Mouse (Mus musculus): ENCODE measurements around the gene Arhgap17.

The Arhgap17 gene

DNA sequence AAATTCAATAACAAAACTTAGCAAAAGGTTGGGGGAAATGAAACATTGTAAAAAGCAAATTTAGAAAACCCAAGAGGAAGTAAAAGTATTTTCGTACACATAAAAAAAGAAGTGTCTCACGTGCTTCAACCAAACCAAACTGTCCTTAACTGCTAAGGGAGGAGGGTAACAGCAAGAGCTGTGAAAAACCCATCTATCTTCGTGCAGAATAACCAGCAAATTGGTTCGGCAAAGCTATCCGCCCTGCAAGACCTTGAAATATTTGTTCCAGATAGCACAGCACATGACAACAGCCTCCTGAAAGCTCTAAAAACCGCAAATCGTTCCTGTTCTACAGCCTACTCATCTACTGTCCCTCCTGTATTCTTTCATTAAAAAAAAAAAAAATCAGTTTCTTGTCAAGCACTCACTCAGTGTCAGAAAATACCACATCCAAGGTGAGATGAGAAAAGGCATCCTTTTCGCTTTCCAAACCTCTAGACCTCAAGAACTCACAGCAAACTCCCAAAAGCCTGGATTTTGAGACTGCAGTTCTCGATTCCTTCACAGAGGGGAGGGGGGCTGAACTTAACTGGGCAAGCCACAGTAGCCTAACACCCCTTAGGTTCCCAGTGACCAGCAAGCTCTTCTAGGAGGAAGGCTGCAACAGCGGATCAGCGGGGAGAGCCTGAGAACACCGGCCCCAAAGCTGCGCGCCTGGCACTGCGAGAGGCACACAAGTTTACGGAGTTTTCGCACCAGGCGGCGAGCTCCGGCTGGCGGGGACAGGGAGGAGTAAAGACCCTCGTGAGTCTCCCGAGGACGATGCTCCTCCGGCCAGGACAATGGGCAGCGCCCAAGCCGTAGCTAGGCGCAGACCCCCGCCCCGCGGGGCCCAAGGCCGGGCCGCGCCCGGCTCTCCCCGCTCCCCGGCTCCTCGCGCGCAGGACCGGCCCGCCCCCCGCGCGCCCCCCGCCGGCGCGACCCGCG lies 653 bp downstream of the Arhgap17 start:
- peak; percentile 48 to 83 for DNase-seq (ENCODE audit: low spot score in 2 of 2)

DNA sequence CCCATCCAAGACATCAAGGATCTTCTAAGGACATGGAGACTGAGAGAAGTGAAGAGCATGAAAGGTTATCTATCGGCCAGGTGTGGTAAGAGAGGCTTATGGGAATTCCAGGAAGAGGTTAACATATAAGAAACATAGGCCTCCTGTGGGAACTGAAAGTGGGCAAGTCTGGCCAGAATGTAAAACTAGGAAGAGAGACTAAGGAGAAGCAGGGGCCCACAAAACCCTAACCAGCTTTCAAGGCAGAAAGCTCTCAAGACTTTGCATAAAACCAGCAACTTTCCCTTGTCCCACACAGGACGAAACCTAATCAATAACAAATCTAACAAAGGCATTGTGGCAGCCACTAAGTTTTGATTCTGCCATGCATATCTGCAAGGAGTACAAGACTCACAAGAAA lies 1.5 kb downstream of the Arhgap17 start:
- DNase-seq (ENCODE audit: low spot score in 2 of 2), result no peak

DNA sequence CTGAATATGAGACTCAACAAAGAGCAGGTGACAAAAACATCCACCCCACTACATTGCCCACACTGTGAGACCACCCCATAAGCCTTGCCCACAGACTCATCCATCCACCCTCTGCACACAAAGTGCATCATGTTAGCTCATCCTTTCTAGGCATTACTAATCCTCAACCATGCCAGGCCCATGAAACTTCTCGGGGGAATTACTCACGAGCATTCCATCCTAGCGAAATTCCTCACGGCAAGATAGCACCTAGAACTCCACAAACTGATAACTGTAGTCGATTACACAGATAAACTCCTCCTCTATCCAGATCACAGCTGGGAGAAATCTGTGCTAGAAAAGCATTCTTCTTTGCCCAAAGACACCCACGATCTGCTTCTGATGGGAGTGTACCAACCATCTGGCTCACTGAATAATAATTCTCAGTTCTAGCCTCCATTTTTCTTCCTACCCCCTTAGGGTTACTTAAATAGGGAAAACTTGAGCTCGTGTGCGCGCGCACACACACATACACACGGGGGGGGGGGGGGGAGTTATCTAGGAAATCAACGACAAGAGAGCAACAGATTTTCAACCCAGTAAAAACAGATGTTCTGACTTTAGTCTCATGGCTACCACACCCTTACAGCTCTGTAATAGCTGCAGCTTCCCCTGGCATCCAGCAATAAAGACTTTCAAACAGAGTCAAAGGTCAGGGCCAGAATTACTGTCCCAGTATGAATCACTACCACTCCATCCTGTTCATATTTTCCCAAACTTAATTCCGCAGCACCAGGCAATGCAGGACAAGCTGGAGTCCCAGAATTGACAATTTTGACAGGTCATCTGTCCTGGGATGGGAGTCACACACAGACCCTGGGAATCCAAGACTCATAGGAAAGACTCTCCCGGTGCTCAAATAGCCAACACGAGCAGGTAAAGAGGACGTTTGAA lies 2.2 kb downstream of the Arhgap17 start:
- no peak for DNase-seq (ENCODE audit: low spot score in 2 of 2)

DNA sequence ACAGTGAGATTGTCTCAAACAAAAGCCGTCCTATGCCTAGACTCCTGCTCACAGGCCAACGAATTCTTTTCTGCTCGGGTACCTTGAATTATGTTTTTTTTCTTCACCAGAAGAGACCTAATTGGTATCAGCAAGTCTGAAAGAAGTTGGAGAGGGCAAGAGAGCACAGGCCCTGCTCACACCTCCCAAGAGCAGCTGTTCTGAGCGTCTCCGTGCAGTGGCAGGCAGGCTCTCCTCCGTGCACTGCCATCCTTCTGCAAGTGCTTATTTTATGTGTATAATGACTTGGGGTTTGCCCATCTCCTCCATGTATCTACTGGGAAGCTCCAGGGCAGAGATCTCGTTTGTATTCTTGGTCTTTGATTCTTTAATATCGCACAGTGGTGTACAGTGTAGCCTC lies 2.9 kb downstream of the Arhgap17 start:
- no peak for DNase-seq (ENCODE audit: low spot score in 2 of 2)

DNA sequence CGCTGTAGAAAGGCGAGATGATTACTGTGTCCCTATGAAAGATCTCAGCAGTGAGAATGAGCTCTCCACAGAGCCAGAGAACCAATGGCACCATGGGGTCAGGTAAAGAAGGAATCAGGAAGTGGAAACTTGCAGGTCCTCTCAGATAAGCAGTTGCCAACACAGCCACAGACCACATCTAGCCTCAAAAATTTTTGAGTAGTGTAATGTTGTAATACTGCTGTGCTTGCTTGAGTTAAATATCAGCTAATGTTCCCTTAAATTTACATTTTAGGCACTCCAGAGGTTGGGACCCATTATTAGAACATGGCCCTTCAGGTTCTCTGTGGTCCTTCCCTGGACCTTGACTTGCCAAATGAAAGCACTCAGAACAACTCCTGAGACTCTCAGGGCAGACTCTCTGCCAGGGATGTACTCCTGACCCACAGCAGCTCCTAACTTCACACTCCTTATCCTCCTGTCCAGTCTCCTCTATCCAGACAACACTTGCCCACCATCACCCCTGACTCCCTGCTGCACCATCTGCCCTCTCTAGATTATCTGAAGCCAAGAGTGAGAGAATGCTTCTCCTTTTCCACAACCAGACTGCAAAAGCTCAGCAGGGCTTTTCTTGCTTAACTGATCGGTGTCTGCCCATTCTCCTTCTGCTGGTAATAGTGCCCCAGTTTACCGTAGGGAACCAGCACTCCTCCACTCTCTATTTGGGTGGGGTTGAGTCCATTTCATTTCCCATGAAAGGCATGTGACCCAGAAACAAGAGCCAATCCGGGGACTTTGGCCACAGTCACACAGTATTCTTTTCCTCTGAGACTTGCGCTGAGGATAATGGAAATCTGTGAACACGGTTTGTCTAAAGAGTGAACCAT lies 3.6 kb downstream of the Arhgap17 start:
- DNase-seq (ENCODE audit: low spot score in 2 of 2), result peak in 1 of 2 experiments; percentile 38

DNA sequence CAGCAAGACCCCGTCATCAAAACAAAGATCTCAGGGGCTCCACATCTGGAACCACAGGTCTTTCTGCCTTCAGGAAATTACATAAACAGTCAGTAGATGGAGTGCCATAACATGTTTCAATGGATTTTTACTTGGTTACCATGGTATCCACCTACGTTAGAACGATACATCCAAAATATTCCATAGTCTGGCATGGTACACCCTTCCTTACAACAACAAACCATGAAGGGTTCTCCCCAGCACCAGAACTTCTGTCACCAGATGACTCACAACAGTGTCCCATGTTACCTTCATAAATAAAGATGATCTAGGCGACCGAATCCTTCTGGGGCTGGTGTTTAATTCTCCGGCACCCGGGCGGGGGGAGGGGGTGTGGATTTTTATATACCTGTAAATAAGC lies 5.7 kb downstream of the Arhgap17 start:
- no peak for DNase-seq (ENCODE audit: low spot score in 2 of 2)

DNA sequence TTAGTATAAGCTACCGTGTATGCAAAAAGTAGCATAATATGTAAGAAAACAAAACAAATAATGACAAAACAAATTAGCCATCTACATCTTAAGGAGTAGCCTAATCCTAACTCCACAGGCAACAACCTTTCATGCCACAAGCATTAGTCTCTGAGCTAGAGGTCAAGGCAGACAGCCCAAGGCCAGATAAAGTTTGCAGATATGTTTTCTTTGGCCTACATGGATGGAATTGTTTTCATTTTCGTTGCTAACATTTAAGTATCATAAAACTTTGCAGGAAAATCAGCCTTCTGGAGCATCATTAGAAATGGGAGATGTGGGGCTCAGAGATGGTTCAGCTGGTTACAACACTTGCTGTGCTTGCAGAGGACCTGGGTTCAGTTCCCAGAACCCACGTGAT lies 6.9 kb downstream of the Arhgap17 start:
- no peak for DNase-seq (ENCODE audit: low spot score in 2 of 2)

DNA sequence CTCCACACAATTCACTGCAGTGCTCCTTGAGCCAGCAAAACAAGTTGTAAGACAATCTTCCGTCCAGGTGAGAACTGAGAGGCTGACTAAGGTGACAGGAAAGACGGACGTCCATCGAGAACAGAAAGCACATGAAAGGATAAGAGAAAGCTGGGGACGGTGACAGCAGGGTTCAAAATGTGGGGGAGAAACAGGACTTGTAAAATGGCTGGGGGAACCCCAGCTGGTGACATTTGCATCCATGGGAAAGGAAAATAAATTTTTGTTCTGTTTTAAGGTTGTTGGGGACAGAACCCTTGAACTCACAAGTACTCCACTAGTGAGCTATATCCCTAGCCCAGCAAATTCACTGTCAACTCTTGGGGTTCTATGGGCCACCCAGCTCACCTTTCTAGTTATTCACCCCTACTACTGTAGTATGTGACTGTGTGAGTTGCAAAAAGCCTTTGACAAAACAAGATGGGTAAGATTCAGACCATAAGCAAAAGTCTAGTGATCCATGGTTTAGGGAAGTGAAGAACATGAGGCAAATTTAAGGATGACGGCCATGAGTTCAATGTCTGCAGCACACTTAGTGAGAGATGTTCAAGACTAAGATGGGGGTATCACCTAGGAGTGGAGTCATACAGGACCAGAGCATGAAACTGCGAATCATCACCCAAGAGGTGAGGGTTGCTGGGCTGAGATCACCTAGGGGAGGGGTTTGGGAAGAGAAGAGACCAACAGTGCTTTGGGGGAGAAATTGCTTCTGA lies 8.3 kb downstream of the Arhgap17 start:
- no peak for DNase-seq (ENCODE audit: low spot score in 2 of 2)

DNA sequence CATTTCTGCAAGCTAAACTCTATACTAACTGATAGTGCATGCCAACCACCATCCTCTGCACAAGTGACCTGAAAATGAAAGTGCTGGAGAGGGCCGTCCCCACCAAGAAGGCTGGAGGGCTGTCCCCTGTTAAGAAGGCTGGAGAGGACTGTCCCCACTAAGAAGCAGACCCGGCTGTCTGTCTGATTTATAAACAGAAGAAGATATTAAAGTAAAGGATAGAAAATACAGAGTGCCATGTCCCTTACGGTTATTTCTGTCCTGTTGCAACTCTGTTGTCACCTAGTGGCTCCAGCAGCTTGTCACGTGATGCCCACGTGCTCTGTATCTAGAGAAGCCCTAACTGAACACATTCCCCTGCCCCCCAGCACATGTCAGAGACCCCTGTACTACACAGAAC lies 9.5 kb downstream of the Arhgap17 start:
- no peak for DNase-seq (ENCODE audit: low spot score in 2 of 2)

DNA sequence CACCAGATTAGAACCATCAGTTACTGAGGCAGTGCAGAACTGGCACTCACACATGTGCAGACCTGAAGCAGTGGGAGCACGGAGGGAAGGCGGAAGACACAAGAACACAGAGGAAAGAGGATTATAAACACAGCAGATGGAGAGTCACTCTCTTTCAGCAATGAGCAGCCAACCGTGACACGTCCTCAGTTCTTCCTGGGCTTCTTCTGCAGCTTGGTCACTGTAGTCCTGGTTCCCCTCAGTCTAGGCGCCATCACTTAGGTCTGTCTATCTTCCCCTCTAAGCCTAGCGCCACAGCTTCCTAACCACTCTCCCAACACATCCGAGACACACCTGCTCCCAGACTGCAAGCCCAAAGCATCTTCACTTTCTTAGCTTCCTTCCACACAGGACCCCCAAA lies 10.6 kb downstream of the Arhgap17 start:
- DNase-seq (ENCODE audit: low spot score in 2 of 2), result no peak

DNA sequence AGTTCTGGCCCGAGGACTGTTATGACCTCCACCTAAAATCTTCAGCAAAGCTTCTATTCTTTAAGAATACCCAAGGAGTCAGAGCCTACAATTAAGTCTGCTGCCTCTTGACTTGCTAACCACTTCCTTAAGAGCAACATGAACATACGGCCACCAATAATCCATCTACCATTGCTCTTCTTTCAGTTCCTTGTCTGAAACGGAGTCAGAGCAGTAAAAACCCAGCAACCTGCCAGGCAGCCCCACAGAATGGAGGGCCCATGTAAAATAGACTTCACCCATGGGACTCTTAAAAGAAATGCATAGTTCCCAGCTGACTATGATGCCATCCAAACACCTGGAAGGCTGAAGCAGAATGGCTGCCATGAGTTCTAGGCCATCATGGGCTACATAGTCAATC lies 13.6 kb downstream of the Arhgap17 start:
- no peak for DNase-seq (ENCODE audit: low spot score in 2 of 2)

DNA sequence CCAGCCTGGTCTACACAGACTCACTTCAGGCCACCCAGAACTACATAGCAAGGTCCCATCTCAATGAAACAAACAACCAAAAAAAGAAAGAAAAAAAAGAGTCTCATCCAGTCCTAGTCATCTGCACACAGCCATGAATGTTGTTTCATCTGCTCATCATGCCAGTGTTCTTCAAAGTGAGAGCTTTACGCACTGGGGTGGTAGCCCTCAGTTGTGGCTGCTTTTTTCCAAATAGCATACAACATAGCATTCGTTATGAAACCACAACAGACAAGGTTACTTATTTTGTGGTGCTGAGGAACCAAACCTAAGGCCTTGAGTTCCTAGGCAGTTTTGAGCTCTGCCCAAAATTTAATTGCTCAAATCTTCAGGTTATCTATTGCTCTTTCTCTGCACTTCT lies 14.9 kb downstream of the Arhgap17 start:
- no peak for DNase-seq (ENCODE audit: low spot score in 2 of 2)

DNA sequence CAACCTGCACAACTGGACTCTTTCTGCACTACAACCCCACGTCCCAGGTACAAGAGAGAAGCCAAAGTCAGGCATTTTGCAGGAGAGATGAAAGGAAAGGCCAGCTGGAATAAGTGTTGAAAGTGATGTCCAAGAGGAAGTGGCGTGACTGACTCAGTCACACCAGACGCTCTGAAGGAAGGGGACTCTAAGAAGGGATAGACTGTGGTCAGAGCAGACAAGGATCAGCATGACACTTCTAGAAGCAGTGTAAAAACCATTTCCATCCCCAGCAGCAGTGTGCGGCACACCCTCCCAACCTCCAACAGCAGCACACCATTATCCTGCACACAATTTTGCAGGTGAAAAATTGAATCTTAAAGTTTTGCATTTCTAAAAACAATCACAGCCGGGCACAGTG lies 15.3 kb downstream of the Arhgap17 start:
- DNase-seq (ENCODE audit: low spot score in 2 of 2), result no peak

DNA sequence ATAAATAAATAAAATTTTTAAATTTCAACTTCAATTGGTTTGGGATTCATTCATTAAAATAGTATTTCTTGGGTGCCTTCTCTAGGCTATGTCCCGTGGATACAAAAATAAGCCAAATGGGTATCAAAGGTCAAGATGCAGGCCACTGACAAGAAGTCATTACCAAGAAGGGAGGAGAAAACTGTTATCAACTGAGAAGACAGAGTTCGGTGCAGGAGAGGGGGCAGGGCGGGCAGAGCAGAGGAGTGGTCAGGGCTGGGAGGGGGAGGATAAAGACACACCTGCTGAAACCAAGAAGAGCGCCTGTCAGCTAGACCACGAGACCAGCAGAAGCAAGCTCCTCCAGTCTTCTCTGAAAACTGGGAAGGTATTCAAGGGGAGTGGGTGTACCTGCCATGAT lies 15.8 kb downstream of the Arhgap17 start:
- DNase-seq (ENCODE audit: low spot score in 2 of 2), result peak in 1 of 2 experiments; percentile 43

DNA sequence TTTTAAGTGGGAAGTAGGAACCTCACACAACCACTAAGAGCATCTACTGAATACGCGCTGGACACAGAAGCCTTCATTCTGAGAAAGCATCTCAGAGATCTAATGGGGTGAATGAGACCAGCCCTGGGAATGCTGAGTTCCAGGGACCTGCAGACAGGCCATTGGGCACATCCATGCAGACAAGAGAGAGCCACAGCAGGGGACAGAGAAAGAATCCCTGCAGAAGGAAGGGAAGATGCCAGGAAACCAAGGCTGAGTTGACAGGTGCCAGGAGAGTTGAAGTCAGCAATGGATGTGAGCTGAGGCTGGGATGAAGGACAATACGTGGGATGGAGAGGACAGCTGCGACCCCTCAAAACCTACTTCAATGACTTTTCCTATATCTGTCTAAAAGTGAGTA lies 16.6 kb downstream of the Arhgap17 start:
- no peak for DNase-seq (ENCODE audit: low spot score in 2 of 2)

DNA sequence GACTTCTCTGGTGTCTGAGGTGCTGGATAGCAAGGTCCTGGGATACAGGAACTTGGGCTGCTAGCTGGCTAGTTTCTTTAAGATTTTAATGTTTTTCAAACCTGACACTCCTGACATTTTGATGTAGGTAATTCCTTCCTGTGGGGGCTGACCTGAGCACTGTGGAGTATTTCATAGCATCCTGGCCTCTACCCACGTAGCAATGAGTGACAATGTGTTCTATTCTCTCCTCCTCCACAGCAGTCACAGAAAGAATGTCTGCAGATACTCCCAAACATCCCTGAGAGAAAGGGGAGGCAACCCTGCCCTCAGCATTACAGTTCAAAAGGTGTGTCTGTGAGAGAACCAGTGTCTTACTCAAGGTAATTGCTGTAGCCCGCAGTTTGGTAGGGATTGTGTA lies 19.5 kb downstream of the Arhgap17 start:
- no peak for DNase-seq (ENCODE audit: low spot score in 2 of 2)

DNA sequence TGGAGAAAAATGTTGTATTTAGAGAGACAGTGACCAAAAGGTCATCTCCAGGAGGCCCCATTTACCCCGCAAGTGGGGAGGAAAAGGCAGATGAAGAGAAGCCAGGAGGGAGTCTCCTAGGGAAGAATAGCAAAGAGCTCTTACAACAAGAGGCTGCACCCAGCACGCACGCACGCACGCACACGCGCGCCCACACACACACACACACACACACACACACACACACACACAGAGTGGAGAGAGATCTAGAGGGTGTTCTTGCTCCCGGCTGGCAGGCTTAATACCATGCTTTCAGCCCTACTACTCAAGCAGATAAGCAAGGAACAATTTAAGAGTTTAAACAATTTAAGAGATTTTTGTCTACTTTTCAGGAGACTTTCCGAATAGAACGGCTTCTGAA lies 19.9 kb downstream of the Arhgap17 start:
- no peak for DNase-seq (ENCODE audit: low spot score in 2 of 2)

DNA sequence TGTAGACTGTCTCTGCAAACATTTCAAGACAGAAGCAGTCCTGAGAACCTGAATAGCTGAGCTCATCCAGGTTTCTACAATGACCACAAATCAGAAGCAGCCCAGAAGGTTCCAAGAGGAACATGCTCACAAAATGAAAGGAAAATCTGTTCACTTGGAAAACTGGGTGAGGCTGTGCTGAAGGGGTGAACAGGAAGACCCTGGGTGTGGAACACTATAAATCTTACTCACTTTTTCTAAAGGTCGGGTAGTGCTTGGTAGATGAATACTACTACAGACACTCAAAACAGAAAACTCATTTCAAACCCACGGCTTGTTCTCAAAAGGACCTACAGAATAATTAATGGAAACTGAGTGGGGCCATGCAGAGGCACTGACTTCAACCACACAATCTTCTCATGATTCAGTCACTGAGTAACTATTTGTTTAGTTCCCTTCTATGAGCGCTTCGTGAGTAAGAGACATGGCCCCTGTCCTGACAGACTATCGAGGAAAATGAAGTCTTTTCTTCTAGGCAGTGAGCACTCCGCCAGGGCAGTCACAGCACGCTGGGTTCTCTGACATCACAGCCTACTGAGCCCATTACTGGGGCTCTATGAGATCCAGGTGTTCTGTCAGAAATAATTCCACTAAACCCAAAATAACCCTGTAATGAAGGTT lies 23.0 kb downstream of the Arhgap17 start:
- DNase-seq (ENCODE audit: low spot score in 2 of 2), result no peak

DNA sequence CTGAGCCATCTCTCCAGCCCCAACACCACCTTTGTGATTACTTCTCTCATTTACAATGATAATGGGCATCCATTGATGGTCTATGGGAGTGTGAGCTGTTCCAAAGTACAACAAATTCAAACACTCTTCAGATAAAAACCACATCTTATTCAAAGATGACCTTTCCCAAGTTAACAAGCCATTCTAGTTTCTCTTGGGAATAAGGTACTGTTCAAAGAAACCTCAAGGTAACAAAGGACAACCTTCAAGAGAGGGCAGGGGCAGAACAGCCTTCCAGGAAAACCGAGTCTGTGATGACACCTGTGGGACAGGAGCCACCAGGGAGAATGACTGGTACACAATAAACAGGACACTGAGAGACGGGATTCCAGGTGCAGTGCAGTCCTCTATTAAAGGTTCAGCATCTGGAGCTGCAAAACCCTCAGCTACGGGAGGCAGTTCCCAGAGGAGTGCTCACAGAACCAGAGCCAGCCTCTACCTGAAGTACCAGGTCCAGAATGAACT lies 24.6 kb downstream of the Arhgap17 start:
- no peak for DNase-seq (ENCODE audit: low spot score in 2 of 2)
